Mouse (Mus musculus) midbrain, embryonic 10.5 days (tissue): ENCODE data around the gene Raver1. TPM values are rescaled to one million over a fixed set of nuclear protein-coding genes. Genes with fewer than 3 reads are reported as not detected.

Experiments used
- microRNA counts: library from miRNA; unstranded; fragments of <30 nt; microRNA quantifications from one replicate; lab custom pipeline; 2017
- microRNA-seq: library from miRNA; unstranded; fragments of <30 nt; microRNA quantifications from one replicate; pipeline ENCODE4, GENCODE M21; 2017
- polyA plus RNA-seq: library from polyadenylated mRNA; unstranded; fragments of >200 nt; fragmentation: Nextera tagmentation; extraction: Ambion mirVana; gene quantifications from 2 replicates; pipeline ENCODE4 v1.2.1, GENCODE M21; 2016

Gene Raver1
- polyA plus RNA-seq, 1 experiment from 2014 or later: 95.4 TPM

MicroRNA genes within 50 kb of the gene (microRNA counts, 519-probe panel; counts per million panel counts)
- 5,484 counts per million, percentile 38 among the panel's probes with 10 or more counts for microRNA mmu-miR-1900 (lab: Ali Mortazavi, UCI)

Small RNA genes within 50 kb of the gene (microRNA-seq; reads per million reads assigned to microRNA genes)
- gene Mir1900 (not detected), gene Mir7082 (1.5 reads per million)

Other genes with a start within 250 kb of the Raver1 start
- 0.69 and 0.87 TPM in 2 replicates for gene A230050P20Rik, start 223.4 kb downstream of the Raver1 start, polyA plus RNA-seq
- 5.5 and 5.9 TPM in 2 replicates for gene Angptl6, start 212.3 kb downstream of the Raver1 start, polyA plus RNA-seq
- 78.4 and 97.2 TPM in 2 replicates for gene Ppan, start 203.8 kb downstream of the Raver1 start, polyA plus RNA-seq
- gene Eif3g, start 193.4 kb downstream of the Raver1 start, polyA plus RNA-seq: 398 and 429 TPM in 2 replicates
- gene Dnmt1, start 132.1 kb downstream of the Raver1 start, polyA plus RNA-seq: 141 and 145 TPM in 2 replicates
- 19.1 and 22.1 TPM in 2 replicates for gene S1pr2, start 115.2 kb downstream of the Raver1 start, polyA plus RNA-seq
- gene Mrpl4, start 89.3 kb downstream of the Raver1 start, polyA plus RNA-seq: 141 and 143 TPM in 2 replicates
- 4.5 and 4.9 TPM in 2 replicates for gene Icam1, start 76.0 kb downstream of the Raver1 start, polyA plus RNA-seq
- gene Icam4, start 62.6 kb downstream of the Raver1 start, polyA plus RNA-seq: 5.6 and 5.9 TPM in 2 replicates
- 0.05 TPM in 1 of 2 replicates, not detected in the other for gene Icam5, start 59.9 kb downstream of the Raver1 start, polyA plus RNA-seq
- 0.91 and 1.2 TPM in 2 replicates for gene Zglp1, start 24.9 kb downstream of the Raver1 start, polyA plus RNA-seq
- 1.0 and 1.3 TPM in 2 replicates for gene Gm49373, start 18.9 kb downstream of the Raver1 start, polyA plus RNA-seq
- gene Fdx1l, start 18.4 kb downstream of the Raver1 start, polyA plus RNA-seq: 57.1 and 66.7 TPM in 2 replicates
- gene Gm38431, start within 50 bp of the Raver1 start, polyA plus RNA-seq: 3.4 and 3.9 TPM in 2 replicates
- gene Tyk2, start 39.2 kb upstream of the Raver1 start, polyA plus RNA-seq: 13.6 and 14.8 TPM in 2 replicates
- 351 and 367 TPM in 2 replicates for gene Cdc37, start 58.0 kb upstream of the Raver1 start, polyA plus RNA-seq
- gene Pde4a, start 73.7 kb upstream of the Raver1 start, polyA plus RNA-seq: 3.8 and 5.0 TPM in 2 replicates
- gene Keap1, start 147.4 kb upstream of the Raver1 start, polyA plus RNA-seq: 47.1 and 50.8 TPM in 2 replicates
- gene S1pr5, start 156.4 kb upstream of the Raver1 start, polyA plus RNA-seq: 0.10 and 0.11 TPM in 2 replicates
- 48.6 and 49.9 TPM in 2 replicates for gene Atg4d, start 173.3 kb upstream of the Raver1 start, polyA plus RNA-seq
- 16.2 and 21.0 TPM in 2 replicates for gene Kri1, start 196.0 kb upstream of the Raver1 start, polyA plus RNA-seq
- 51.4 and 61.3 TPM in 2 replicates for gene Cdkn2d, start 199.4 kb upstream of the Raver1 start, polyA plus RNA-seq
- 1.1 and 2.9 TPM in 2 replicates for gene Ap1m2, start 220.3 kb upstream of the Raver1 start, polyA plus RNA-seq
- gene Slc44a2, start 228.7 kb upstream of the Raver1 start, polyA plus RNA-seq: 65.8 and 72.2 TPM in 2 replicates